Mouse (Mus musculus) urinary bladder, adult 2 months (tissue): ENCODE results near the gene 1700011L22Rik. TPM values are rescaled to one million over a fixed set of nuclear protein-coding genes. Genes with fewer than 3 reads are reported as not detected.

Source experiments
- DNase-seq: peaks from one replicate; pipeline ENCODE4 v3.0.0; 2022; ENCODE audit warnings: low spot score
- polyA plus RNA-seq: library from polyadenylated mRNA; depleted of rRNA; stranded (reverse); fragments of >200 nt; gene quantifications from 2 replicates; pipeline ENCODE4 v1.2.3, GENCODE M21; 2012

The 1700011L22Rik gene
- polyA plus RNA-seq, 1 experiment: 0.15 TPM

GRCm38 (mm10) chr8:79239320-79239719 lies 9.1 kb downstream of the 1700011L22Rik start:
- no peak for DNase-seq

DNA sequence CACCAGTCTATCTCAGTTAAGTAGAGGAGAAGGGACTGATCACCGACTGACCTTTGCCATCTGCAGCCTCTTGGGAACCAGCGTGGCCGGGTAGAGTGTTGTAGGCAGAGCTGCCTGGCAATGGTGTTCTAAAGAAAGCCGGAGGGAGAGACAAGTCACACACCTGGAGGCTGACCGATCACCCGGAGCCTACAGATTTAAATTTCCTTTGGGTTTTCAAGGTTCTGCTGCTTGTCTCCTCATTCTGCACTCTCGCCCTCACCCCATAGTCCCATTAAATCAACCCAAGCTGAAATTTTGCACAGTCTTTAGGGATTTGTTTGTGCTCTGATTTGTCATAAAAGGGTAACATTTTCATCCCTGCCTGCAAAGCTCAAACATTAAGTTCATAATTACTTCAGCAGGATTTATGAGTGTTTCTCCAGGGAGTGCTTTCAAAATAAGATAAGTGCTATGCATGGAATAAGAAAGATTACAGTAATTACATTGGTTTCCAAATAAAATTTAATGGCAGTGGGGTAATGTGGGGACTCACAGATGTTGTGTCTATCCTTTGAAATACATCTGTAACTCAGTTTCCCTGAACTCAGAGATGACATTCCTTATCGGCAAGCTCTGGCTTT lies 19.0 kb downstream of the 1700011L22Rik start:
- DNase-seq: no peak

DNA sequence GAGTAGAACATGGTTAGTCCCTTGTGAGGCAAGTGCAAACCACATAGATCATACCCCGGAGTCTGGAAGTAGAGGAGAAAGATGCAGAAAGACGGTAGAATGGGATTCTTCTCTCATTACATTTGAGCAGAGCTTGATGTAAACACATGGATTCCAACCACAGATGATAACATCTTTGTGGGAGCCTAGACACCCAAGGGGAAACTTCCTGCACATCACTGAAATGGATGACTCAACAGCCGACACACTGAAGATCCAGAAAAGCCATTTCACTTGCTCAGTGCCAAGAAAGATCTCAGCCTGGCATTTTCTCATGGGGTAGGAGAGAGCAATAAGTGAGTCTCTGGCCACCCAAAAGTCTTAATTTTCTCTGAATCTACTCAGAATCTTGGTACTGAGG lies 20.5 kb downstream of the 1700011L22Rik start:
- DNase-seq: no peak

DNA sequence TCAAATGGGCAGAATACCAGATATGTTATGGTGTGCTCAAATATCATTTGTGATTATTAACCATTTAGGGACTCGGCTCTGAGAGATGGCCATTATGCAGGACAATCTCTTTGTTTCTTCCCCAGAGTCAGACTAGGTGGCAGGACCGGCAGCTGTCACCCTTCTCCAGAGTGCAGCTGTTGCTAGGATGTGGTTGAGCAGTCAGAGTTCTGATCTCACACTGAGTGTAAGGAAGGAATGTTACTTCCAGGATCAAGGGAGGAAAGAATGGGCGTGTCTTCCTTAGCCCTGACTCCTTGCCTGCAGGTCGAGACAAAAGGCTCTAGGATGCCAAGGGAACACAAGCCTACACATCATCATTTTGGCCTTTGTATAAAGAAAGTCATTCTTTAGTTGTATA lies 21.2 kb downstream of the 1700011L22Rik start:
- DNase-seq: no peak

- DNase-seq: no peak
Observed at GRCm38 (mm10) chr8:79226046-79226445, 22.3 kb downstream of the 1700011L22Rik start.

DNA sequence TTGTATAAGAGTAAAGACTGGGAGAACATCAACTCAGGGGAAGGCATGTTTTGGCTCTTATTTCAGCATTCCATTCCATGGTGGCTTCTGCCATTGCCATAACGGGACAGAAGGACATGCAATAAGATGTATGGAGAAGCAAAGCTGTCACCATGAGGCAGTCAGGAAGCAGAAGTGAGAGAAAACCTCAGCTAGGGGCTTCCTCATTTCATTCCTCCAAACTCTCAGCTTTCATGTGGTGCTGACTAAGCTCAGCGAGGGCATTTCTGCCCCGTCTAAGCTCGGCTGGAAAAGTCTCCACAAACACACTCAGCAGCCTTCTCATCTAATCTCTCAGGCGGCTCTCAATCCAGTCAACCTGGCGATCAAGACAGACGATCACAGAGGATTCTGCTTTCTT lies 22.8 kb downstream of the 1700011L22Rik start:
- no peak for DNase-seq

DNA sequence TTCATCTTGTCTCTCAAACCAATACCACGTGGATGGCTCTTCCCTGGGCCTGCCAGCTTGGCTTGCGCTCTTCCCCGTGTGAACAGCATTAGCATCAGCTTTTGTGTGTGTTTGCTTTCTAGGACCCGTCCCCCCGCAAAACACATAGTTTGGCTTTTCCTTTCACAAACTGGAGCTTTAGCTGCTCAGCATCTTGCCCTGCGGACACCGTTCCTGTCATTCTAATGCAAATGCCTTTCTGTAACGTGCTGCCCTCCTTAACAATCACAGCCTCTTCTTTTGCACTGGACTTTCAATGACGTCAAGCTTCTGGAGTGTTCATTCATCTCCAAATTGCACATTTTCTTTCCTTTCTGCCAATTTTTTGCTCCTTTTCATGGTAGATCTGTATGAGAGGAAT lies 24.0 kb downstream of the 1700011L22Rik start:
- DNase-seq: no peak

DNA sequence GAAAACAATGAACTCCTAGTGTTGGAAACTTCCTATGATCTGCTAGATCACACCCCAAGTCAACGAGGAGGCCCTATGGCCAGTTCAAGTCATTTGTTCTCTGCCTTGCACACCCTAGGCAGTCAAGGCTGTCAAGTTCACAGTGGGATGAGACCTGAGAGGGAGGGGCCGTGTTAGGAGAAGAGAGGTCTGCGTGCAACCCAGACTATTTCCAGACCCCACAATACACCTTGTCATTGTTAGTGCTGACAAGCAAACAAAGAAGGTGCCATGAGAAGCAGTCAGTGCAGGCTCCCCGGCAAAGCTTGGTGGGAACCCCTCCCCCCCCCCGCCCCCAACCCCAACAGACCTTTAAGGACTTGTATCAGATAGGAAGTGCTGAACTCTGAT lies 25.6 kb downstream of the 1700011L22Rik start:
- DNase-seq: no peak

GRCm38 (mm10) chr8:79222106-79222751 lies 26.1 kb downstream of the 1700011L22Rik start:
- DNase-seq: no peak

DNA sequence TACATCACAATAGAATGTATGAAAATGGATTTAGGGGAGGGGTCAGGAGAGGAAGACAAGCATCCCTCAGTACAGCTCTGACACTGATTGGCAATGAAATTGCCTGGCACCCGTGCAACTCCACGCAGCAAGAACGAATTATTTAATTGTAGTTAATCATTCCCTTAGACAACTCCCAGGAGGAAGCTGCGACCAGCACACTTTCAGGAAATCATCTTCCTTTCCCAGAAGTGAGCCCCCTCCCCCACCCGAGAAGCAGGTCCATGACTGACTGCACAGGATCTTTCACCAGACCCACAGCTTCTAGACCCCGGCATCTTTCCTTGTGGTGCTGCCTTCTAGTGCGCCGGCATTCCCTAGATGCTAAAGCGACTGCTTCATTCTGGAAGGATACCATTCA lies 36.7 kb downstream of the 1700011L22Rik start:
- no peak for DNase-seq

DNA sequence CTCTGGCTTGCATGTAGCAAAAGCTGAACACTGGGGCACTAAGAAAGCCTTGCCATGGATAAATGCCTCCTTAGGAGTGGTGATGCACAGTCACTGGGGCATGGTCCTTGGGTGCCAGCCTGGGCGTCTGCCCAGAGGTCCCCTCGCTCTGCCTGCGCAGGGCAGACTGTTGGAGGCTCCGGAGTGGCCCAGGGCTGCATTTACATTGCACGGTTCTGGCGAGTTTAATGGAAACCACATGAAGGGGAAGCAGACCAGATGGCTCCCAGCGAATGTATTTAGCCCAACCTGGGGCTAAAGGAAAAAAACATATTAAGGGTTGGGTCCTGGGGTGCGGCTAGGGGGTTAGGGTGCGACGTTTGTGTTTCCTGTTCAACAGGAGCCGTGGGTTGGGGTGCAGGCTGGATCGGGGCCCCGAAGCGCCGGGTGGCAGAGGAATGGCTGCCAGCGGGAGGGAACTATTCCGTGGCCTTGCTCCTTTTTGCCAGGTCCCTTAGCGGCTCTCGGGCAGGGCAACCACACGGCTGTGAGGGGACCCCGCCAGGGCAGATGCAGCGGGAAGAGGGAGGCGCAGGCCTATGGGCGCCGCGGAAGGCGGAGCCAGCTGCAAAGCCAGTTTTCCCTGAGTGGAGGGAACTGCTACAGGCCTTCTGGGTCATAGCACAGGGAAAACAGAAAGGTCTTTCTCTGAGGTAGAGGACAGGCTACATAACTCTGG lies 38.6 kb downstream of the 1700011L22Rik start:
- DNase-seq: peak; percentile 39

- no peak for DNase-seq
Observed at GRCm38 (mm10) chr8:79208691-79209640, 39.4 kb downstream of the 1700011L22Rik start.

DNA sequence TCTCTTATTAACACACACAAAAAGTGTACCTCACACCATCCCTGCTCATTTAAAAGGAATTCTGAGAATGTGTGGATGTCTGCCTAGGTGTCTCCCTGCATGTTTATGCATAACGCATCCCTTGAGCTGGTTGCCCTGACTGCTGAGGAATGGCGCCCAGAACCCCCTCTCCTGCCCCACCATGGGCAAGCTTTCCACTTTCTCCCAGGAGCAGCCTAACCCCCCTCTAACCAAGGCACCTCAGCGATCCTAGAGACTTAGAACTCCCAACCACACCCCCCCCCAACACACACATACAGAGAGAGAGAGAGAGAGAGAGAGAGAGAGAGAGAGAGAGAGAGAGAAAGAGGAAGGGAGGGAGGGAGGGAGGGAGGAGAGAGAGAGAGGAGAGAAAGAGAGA lies 40.2 kb downstream of the 1700011L22Rik start:
- DNase-seq: no peak

GRCm38 (mm10) chr8:79206895-79207294 lies 41.5 kb downstream of the 1700011L22Rik start:
- no peak for DNase-seq

DNA sequence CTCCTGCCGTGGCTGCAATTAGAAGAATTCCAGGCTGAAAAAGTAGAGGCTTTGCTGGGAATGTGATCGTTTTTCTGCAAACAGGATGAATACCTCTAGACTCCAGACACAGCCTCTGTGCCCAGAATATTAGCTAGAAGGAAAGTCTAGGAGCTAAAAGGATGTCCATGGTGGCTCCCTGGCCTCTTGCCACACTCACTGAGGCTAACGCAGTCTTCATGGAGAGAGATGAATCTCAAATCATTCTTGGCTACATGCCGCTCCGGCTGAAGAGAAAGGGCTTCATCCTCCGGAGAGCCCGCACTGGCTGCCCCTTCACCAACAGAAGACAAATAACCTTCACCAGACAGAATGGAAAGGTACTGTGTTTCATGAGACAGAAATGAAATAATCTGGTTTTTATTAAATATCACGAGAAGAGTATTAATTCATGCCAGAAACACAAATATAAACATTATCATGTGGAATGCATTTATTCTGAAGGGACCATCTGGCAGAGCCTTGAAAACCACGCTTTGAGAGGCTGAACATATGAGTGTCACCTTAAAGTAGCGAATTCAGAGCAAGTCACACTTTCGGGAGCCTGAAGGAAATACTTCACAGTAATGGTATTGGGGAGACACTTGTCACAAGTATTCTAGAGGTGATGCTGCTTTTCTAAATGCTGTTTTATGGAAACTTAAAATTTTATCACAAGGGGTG lies 46.8 kb downstream of the 1700011L22Rik start:
- DNase-seq: no peak

DNA sequence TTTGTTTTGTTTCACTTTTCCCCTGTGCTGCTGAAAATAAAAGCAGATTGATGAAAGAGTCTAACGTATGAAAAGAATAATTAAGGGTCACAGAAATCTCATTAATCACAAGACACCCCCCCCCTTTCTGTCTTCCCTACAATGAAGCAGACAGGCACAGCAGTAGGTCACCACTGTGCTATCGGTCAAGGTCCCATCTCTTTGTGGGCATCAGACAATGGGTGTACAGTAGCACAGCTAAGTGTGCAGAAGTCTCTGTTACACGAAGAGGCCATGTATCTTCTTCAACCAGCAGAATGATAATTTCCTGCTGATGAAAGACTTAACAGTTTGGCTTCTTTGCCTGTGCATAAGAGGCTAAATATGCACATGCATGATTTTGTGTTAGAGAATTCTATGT lies 49.7 kb downstream of the 1700011L22Rik start:
- no peak for DNase-seq

- no peak for DNase-seq
Observed at GRCm38 (mm10) chr8:79196481-79196880, 51.9 kb downstream of the 1700011L22Rik start.

GRCm38 (mm10) chr8:79190071-79190470 lies 58.3 kb downstream of the 1700011L22Rik start:
- DNase-seq: no peak

- no peak for DNase-seq
Observed at GRCm38 (mm10) chr8:79185488-79185887, 62.9 kb downstream of the 1700011L22Rik start.

GRCm38 (mm10) chr8:79179678-79180077 lies 68.7 kb downstream of the 1700011L22Rik start:
- DNase-seq: no peak

DNA sequence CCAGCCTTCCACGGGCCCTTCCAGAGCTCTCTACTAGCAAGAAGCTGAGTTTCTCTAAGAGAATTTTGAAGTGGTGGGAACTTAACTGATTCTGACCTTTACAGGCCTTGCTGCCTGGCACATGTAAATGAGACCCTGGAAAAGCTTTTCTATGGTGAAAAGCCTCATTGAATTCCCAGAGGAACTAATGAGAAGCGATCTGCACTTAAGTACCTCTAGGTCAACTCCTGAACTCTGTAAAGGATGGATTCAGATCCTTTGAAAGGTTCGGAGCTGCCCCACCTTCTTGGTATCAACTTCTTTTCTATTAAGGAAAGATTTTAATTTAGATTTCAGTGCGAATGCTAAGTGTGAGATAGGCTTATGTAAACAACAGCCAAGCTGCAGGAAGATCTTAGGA lies 72.4 kb downstream of the 1700011L22Rik start:
- no peak for DNase-seq
